Mouse (Mus musculus) erythroblast, embryonic 14.5 days (primary cell): Measurements from ENCODE around the gene Diaph2.

ENCODE experiments used
- GATA1 ChIP-seq: IDR thresholded peaks from 2 replicates; pipeline ENCODE4 v1.6.1; 2012; ENCODE audit warnings: low read length, inconsistent platforms, mixed read lengths
- TAL1 ChIP-seq: IDR thresholded peaks from 3 replicates; pipeline ENCODE4 v1.6.1; 2012; ENCODE audit warnings: low read length, inconsistent platforms, mixed read lengths

DNA sequence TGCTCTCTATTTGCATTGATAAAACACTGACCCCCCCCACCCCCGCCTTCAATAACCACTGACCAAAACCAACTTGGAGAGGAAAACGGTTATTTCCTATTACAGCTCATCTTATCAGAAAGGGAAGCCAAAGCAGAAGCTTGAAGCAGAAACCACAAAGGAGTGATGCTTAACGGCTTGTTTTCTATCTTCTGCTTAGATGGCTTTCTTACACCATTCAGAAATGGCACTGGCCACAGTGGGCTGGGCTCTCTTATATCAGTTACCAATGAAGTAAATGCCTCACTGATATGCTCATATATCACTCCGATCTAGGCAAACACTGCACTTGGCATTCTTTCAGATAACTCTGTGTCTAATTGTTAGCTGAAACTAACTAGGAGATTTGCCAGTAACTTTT lies 463.2 kb downstream of the Diaph2 start:
- no peak for TF ChIP-seq GATA1
- TF ChIP-seq TAL1, result no peak
